Comparison of ENCODE assay signal across 8 mouse cellular contexts in genomic region chr5:140575381-140575866, GRCm38 (mm10). TPM values are rescaled to one million over a fixed set of nuclear protein-coding genes. Genes with fewer than 3 reads are reported as not detected.
A peak's percentile ranks its signal among the peaks of the same experiment; 100 is the strongest.
DNase-seq lines count a peak whose midpoint lies in the region; ATAC-seq and TF ChIP-seq lines count a peak whose summit lies in the region.
"Had no signal": no experiment of that assay in that cellular context is flagged by ENCODE, and none has a peak within 500 bp of the region (broad histone marks: within the 10 kb centered on the region; RNA-seq: fewer than 3 reads in every experiment).

No protein-coding gene starts in this region.

- no peaks in the 10 kb centered on the region for H3K36me3 ChIP-seq in spleen, adult 2 months (ENCODE audit: control insufficient read depth, insufficient read depth, low read length)
- no peaks in the 10 kb centered on the region for H3K36me3 ChIP-seq in neural tube, embryonic 15.5 days

- H3K27me3 ChIP-seq in spleen, adult 2 months (ENCODE audit: control insufficient read depth, insufficient read depth, low read length) = no peaks in the 10 kb centered on the region
- no peaks in the 10 kb centered on the region for H3K27me3 ChIP-seq in neural tube, embryonic 15.5 days (replicated peaks)

- H3K4me1 ChIP-seq in spleen, adult 2 months (ENCODE audit: control insufficient read depth, insufficient read depth, insufficient read length) = peaks cover 9% of the 10 kb centered on the region; the same call in 1 of the 2 replicates
- peaks cover 8% of the 10 kb centered on the region for H3K4me1 ChIP-seq in neural tube, embryonic 15.5 days

- intact Hi-C loops in gastrocnemius, postnatal 14 days (cut with DNase I; ENCODE audit: low total_unique reads) = no loop called here

- peak overlapping the region; percentile 73 for H3K27ac ChIP-seq in spleen, adult 2 months (ENCODE audit: insufficient read depth, low read length)
- no peak overlapping the region for H3K27ac ChIP-seq in neural tube, embryonic 15.5 days (replicated peaks)

- TF ChIP-seq POLR2A in spleen, adult 2 months (IDR thresholded peaks at IDR 0.05; ENCODE audit: low read depth, low read length) = no peak

- peak; percentile 52 to 65 for DNase-seq in spleen, adult 2 months (ENCODE audit: low read depth in 1 of 2, low spot score in 2 of 2)
- DNase-seq in spleen, postnatal 14 days (ENCODE audit: low spot score in 2 of 2) = no peak
- DNase-seq in gastrocnemius, postnatal 14 days = peak; percentile 38
- DNase-seq in thymus, postnatal 25 days = peak; percentile 27
- DNase-seq in cerebellum, postnatal 4 days (ENCODE audit: low spot score in 2 of 2) = no peak
- DNase-seq: lung, embryonic 14.5 days had no signal

- H3K9ac ChIP-seq in neural tube, embryonic 15.5 days (replicated peaks) = no peak overlapping the region
- H3K9ac ChIP-seq: lung, embryonic 14.5 days had no signal

- H3K4me2 ChIP-seq in neural tube, embryonic 15.5 days = no peak overlapping the region
- H3K4me2 ChIP-seq: lung, embryonic 14.5 days had no signal

- no peak overlapping the region for H3K4me3 ChIP-seq in spleen, adult 2 months (ENCODE audit: extremely low read depth, insufficient read depth, insufficient read length)
- no peak overlapping the region for H3K4me3 ChIP-seq in neural tube, embryonic 15.5 days (replicated peaks)

- H3K9me3 ChIP-seq in neural tube, embryonic 15.5 days (replicated peaks) = no peaks in the 10 kb centered on the region

- no peak for TF ChIP-seq CTCF in spleen, adult 2 months (IDR thresholded peaks at IDR 0.05; ENCODE audit: extremely low read depth, insufficient read depth, insufficient read length, insufficient replicate concordance)

- ATAC-seq in inflammation-experienced regulatory T-cells, adult 6 months = peak; percentile 83
- no peak for ATAC-seq in neural tube, embryonic 15.5 days (ENCODE audit: low FRiP score)

- WGBS in spleen, adult 2 months = 47% methylated on average over 5 of the region's 5 CpGs
- 73% methylated on average over 5 of the region's 5 CpGs for WGBS in neural tube, embryonic 15.5 days

RNA-seq across cellular contexts. Expression of gene Grifin, which starts 10.6 kb away (rescaled TPM):
- 0.61 and 0.81 TPM in 2 replicates for polyA plus RNA-seq in spleen, adult 2 months (2012; rRNA removed)
- not detected for total RNA-seq in gastrocnemius, postnatal 14 days (2021)
- polyA plus RNA-seq in inflammation-experienced regulatory T-cells, adult 6 months (2017; shearing (Covaris generic)) = 1 to 10 TPM; 1.2 to 5.5 (median 1.9) TPM
- polyA plus RNA-seq in neural tube, embryonic 15.5 days (2015; fragmentation: Nextera tagmentation; extraction: Ambion mirVana) = 1.6 TPM in 1 of 2 replicates, not detected in the other
- polyA plus RNA-seq: lung, embryonic 14.5 days had no signal

RNA-seq across cellular contexts. Expression of gene Lfng, which starts 31.7 kb away (rescaled TPM):
- polyA plus RNA-seq in spleen, adult 2 months (2012; rRNA removed) = 165 and 240 TPM in 2 replicates
- total RNA-seq in gastrocnemius, postnatal 14 days (2021) = 1 to 10 TPM; 5.6 to 9.8 TPM
- 10 to 100 TPM; 16.8 to 44.8 (median 23.1) TPM for polyA plus RNA-seq in inflammation-experienced regulatory T-cells, adult 6 months (2017; shearing (Covaris generic))
- 16.7 and 19.4 TPM in 2 replicates for polyA plus RNA-seq in neural tube, embryonic 15.5 days (2015; fragmentation: Nextera tagmentation; extraction: Ambion mirVana)

Comparison
In these comparisons a context has a peak if more than half of its experiments do, and no peak if none do; other contexts are left out.
1. DNase-seq: peak in spleen, adult 2 months (2 of 2), gastrocnemius, postnatal 14 days (single experiment) and thymus, postnatal 25 days (single experiment); none in spleen, postnatal 14 days (0 of 2) and cerebellum, postnatal 4 days (0 of 2).